Mouse (Mus musculus) liver, embryonic 14.5 days (tissue): Measurements from ENCODE around the gene Mapk1.

Experiments
- CTCF ChIP-seq: IDR thresholded peaks from 2 replicates; pipeline ENCODE4 v1.5.1; 2016; ENCODE audit warnings: antibody characterized with exemption, low read depth, control low read depth
- EP300 ChIP-seq: IDR thresholded peaks from 2 replicates; pipeline ENCODE4 v1.6.1; 2016; ENCODE audit warnings: antibody characterized with exemption, low read depth

- no peak for TF ChIP-seq CTCF
- no peak for TF ChIP-seq EP300
Observed at GRCm38 (mm10) chr16:17010036-17010435, 26.9 kb downstream of the Mapk1 start.
